Mouse (Mus musculus) Patski (cell line): ENCODE data around the gene Prkcsh. TPM values are rescaled to one million over a fixed set of nuclear protein-coding genes. Genes with fewer than 3 reads are reported as not detected.

Experiments used
- ATAC-seq: fragments of 100-300 bp; one replicate; pipeline ENCODE4 v1.8.0; 2021
- CTCF ChIA-PET: fragments of 350-600 bp; sonication (Branson Sonifier 250); formaldehyde crosslinking; loops from one replicate; lab custom pipeline; 2022; ENCODE audit warnings: inconsistent platforms; lab: Charles Lee
- POLR2A ChIA-PET: fragments of 350-600 bp; sonication (Branson Sonifier 250); formaldehyde crosslinking; loops from one replicate; lab custom pipeline; 2022; ENCODE audit warnings: antibody characterized with exemption, inconsistent platforms; lab: Charles Lee
- DNase-seq: peaks from one replicate; pipeline ENCODE4 v3.0.0-alpha.2; 2011; ENCODE audit warnings: low read depth, low spot score
- H3K27me3 ChIP-seq: fragments of 371-371 bp; one replicate; pipeline ENCODE4 v1.5.1; 2021
- CTCF ChIP-seq: fragments of 100-300 bp; IDR thresholded peaks from one replicate; pipeline ENCODE4 v1.5.1; 2021
- in situ Hi-C: fragments of 300-500 bp; cut with MboI; formaldehyde crosslinking; loops from 3 replicates; pipeline ENCODE4 v1.11.1; 2018; ENCODE audit warnings: low pct_unique_long_range_greater_than_20kb, mixed read lengths
- polyA plus RNA-seq: library from polyadenylated mRNA; unstranded; gene quantifications from one replicate; pipeline ENCODE4 v1.2.3, GENCODE M21; 2021

The Prkcsh gene
- polyA plus RNA-seq, 1 experiment from 2014 or later, result 276 TPM

GRCm38 (mm10) chr9:21961366-21961980 lies 41.1 kb upstream of the Prkcsh start:
- H3K27me3 ChIP-seq, result no peaks in the 10 kb centered on the region
- CTCF ChIA-PET, result no interaction called here
- in situ Hi-C loops, result no loop called here
- no peak for TF ChIP-seq CTCF
- ATAC-seq (no peak), DNase-seq (no peak)
- POLR2A ChIA-PET, result no interaction called here

DNA sequence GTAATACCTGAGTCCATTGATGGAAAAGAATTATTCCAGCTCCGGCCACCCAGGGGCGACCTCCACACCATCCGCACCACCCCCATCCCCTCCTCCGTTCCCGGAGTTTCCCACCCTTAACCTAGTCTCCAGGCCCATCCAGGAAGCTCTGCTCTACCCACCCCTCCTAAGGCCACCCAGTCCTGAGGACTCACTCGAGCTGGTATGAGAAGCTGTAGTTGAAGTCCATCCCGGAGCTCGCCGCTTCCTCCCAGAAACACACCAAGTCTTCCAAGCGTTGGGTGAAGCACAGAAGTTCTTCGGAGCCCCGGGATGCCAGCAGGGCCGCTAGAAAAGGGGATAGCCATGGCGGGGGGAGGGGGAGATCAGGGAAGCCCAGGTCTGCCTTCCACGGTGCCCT lies 40.6 kb upstream of the Prkcsh start:
- POLR2A ChIA-PET, result no interaction called here
- CTCF ChIA-PET, result no interaction called here
- no peak for TF ChIP-seq CTCF
- ATAC-seq (no peak), DNase-seq (no peak)
- H3K27me3 ChIP-seq, result no peaks in the 10 kb centered on the region
- in situ Hi-C loops, result no loop called here

DNA sequence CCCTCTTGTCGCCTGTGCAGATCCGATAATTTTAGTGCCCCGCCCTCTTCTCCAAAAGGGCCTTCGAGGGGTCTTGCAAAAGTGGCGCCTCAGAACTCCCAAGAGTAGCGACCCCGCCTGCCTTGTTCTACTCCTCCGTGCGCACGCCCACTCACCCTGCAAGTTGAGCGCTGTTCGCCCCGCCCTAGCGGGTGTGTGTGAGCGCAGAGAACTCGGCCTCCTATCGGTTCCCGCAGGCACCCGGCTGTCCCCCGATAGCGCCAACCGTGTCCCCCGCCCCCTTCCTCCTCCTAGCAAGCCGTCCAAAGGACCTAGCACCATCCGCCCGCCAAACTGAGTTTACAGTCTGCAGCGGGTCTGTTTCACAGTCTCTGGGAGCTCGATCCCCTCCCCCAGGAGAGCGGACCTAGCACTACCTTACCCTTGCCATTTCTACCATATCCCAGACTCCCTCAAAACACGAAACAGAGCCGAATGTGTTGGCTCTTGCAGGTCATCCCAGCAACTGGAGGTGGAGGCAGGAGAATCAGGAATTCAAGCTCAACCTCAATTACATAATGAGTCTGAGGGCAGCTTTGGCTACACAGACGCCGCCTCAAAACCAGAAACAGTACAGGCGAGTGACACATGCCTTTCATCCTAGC lies 40.1 kb upstream of the Prkcsh start:
- DNase-seq, result no peak
- TF ChIP-seq CTCF, result no peak
- in situ Hi-C loops, result no loop called here
- ChIA-PET POLR2A (no interaction called here), CTCF (no interaction called here)
- H3K27me3 ChIP-seq, result no peaks in the 10 kb centered on the region
- ATAC-seq, result no peak

DNA sequence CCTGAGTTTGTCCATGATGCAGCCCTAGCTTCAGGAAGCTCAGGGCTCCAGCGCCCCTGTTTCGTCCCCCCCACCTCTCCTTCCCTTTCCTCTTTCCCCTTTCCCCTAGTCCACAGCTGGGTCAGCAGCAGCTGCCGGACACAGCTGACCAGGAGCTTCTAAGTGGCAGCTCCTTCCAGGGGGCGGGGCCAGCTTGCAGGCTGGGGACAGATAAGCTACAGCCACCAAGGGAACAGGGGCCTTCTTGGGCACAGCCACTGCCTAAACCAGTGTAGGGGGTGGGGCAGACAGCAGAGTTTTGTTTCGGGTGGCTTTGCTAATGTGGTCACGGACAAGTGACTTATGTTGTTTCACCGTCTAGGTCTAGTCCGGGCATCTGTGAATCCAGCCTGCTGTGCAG lies 39.2 kb upstream of the Prkcsh start, which contains the start of gene Epor:
Gene Epor (minus strand): TSS at position 90 of the 400 bp plus-strand sequence.
- in situ Hi-C loops, result no loop called here
- no peak for DNase-seq
- ATAC-seq, result no peak
- CTCF ChIA-PET, result interaction anchor here (0.9 to 1.5 kb wide), 2 partner anchors 11 to 25 kb away, joined by 5 read pairs; partner anchors contain the start of gene Rgl3
- no peak for TF ChIP-seq CTCF
- H3K27me3 ChIP-seq, result no peaks in the 10 kb centered on the region
- POLR2A ChIA-PET, result interaction anchor here (0.5 kb wide), 1 partner anchor 18 kb away, joined by 3 read pairs; no protein-coding TSS in a partner anchor

DNA sequence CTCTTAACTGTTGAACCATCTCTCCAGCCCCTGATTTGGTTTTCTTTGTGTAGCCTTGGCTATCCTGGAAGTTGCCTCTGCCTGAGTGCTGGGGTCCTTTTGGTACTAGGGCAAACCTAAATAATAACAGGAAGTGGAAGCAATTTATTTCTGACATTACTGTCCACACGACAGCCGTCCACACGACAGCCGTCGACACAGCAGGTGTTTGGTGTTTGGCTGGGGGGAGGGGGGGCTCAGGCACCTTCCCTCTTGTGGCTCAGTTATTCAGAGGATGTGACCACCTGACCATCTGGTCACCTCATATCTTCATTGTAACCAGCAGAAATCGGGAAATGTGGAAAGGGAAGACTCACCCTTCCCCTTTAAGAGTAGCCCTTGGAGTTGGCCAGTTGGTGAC lies 33.7 kb upstream of the Prkcsh start:
- POLR2A ChIA-PET, result interaction anchor here (1.1 kb wide), 1 partner anchor 10 kb away, joined by 3 read pairs; no protein-coding TSS in a partner anchor
- in situ Hi-C loops, result no loop called here
- no peak for TF ChIP-seq CTCF
- ATAC-seq (no peak), DNase-seq (no peak)
- no peaks in the 10 kb centered on the region for H3K27me3 ChIP-seq
- CTCF ChIA-PET, result no interaction called here

DNA sequence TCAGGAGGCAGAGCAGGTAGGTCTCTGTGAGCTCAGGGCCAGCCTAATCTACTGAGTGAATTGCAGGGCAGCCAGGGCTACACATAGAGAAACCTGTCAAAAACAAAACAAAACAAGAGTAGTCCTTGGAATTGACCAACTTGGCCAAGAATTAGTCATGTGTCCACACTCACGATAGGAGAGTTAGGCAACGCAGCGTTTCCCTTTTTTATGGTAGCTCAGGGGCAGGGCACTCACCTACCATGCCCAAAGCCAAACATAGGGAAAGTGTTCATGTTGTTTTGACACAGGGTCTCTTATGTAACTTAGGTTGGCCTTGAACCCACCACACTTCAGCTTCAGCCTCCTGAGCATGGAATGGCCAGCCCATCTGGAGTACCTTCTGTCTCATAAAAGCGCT lies 33.3 kb upstream of the Prkcsh start:
- ATAC-seq (no peak), DNase-seq (no peak)
- no peak for TF ChIP-seq CTCF
- in situ Hi-C loops, result no loop called here
- no peaks in the 10 kb centered on the region for H3K27me3 ChIP-seq
- CTCF ChIA-PET, result no interaction called here
- POLR2A ChIA-PET, result interaction anchor here (1.1 kb wide), 1 partner anchor 10 kb away, joined by 3 read pairs; no protein-coding TSS in a partner anchor

DNA sequence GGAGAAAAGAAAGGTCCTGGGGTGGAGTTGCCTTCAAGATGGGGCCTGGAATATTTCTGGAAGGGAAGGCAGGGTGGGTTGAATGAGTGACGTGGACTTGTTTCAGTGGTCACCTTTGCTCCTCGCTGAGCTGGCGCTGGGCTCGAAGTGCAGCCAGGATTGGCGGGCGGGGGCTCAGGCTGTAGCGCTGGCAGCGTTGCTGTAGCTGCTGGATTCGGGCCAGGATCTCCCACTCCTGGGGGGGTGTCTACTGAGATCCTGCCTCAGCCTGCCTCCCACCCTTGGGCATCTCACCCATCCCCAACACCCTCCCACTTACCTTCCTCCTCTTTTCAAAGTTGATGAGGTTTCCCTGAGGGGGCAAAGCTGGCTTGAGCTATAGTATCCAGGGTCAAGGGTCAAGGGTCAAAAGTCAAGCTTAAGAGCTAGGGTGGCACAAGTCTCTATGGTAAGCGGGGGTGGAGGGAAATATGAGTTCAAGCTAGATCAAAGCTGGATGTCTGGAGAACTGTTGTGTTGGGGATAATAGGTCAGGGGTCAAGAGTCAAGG lies 25.9 kb upstream of the Prkcsh start:
- ChIA-PET POLR2A (no interaction called here), CTCF (no interaction called here)
- TF ChIP-seq CTCF, result no peak
- DNase-seq (no peak), ATAC-seq (no peak)
- in situ Hi-C loops, result no loop called here
- no peaks in the 10 kb centered on the region for H3K27me3 ChIP-seq

DNA sequence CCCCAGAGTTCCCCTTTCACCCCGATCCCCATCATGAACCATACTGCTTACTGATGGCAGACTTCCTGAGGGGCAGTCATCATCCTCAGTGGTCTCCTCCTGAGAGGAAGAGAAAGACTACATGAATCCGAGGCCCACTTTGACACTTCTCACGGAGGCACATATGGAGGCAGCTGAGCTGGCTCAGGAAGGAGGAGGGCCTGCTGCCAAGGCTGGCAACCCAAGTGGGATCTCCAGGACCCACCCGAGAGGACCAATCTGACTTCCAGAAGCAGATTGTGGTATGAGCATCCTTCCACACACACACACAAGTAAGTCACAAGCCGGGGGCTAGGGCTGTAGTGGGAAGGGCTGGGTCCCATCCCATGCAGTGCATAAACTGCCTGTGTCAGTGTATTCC lies 25.3 kb upstream of the Prkcsh start:
- H3K27me3 ChIP-seq, result no peaks in the 10 kb centered on the region
- ChIA-PET POLR2A (no interaction called here), CTCF (no interaction called here)
- ATAC-seq, result no peak
- no peak for DNase-seq
- in situ Hi-C loops, result no loop called here
- no peak for TF ChIP-seq CTCF

GRCm38 (mm10) chr9:21977972-21978371 lies 24.6 kb upstream of the Prkcsh start:
- ChIA-PET POLR2A (no interaction called here), CTCF (interaction anchor here (1.1 to 1.7 kb wide), 2 partner anchors 11 to 14 kb away, joined by 3 to 4 read pairs; partner anchors contain the start of gene Rgl3)
- no peaks in the 10 kb centered on the region for H3K27me3 ChIP-seq
- ATAC-seq (no peak), DNase-seq (no peak)
- no peak for TF ChIP-seq CTCF
- in situ Hi-C loops, result no loop called here

- ATAC-seq, result no peak
- ChIA-PET POLR2A (interaction anchor here (1.1 kb wide), 1 partner anchor 10 kb away, joined by 3 read pairs; no protein-coding TSS in a partner anchor), CTCF (interaction anchor here (0.9 to 1.7 kb wide), 3 partner anchors 10 to 14 kb away, joined by 3 to 4 read pairs (median 3); partner anchors contain the start of gene Rgl3)
- H3K27me3 ChIP-seq, result no peaks in the 10 kb centered on the region
- in situ Hi-C loops, result no loop called here
- DNase-seq, result no peak
- TF ChIP-seq CTCF, result no peak
Measured at GRCm38 (mm10) chr9:21978398-21979128, 24.0 kb upstream of the Prkcsh start.
